Mouse (Mus musculus): ENCODE results near the gene Igsf11. TPM values are rescaled to one million over a fixed set of nuclear protein-coding genes. Genes with fewer than 3 reads are reported as not detected.

Gene Igsf11
- polyA plus RNA-seq (2017; shearing (Covaris generic)) = not detected

DNA sequence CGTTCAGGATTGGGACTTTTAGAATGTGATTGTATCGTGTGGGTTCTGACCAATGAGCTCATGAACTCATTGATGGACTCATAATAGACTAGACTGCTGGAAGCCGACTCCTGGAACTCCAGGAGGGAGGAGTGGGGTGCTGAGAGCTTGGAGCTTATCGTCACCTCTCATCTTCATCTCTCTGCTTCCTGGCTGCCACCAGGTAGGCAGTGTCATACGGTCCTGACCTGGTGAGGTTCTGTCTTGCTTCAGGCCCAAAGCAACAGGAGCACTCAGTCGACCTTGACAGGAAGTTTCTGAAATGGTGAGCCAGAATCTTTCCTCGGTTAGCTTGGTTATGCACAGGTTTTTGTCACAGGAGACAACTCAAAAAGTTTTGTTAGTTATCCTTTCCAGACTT is at the start of gene Igsf11:
TSS of gene Igsf11 (plus strand) at position 301 of the 400 bp plus-strand sequence.

Other genes with a start within 250 kb of the Igsf11 start
- 57.9 TPM for gene Arhgap31, start 179.4 kb upstream of the Igsf11 start, polyA plus RNA-seq (2017; shearing (Covaris generic))
- 12.0 TPM for gene B4galt4, start 150.4 kb upstream of the Igsf11 start, polyA plus RNA-seq (2017; shearing (Covaris generic))
- 0.21 TPM for gene Upk1b, start 92.3 kb upstream of the Igsf11 start, polyA plus RNA-seq (2017; shearing (Covaris generic))
- not detected for gene 4930435E12Rik, start 63.9 kb upstream of the Igsf11 start, polyA plus RNA-seq (2017; shearing (Covaris generic))